Mouse (Mus musculus): ENCODE results near the gene Il22ra1.

DNA sequence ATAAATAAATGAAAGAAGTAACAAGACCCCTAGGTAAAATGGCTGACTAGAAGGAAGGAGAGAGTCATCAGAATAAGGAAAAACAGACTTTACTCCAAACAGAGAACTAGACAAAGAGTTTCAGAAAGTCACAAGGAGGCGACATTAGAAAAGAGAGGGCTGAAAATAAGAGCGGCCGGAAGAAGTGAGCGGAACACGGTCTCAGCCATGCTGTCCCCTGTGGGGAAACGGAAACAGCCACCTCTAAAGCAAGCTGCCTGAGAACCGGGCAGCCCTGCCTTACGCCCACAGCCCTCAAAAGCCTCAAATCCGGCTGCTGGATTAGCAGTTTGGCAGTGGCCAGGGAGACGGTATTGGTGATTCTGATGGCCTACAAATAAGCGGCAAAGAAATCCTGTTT, 18.4 kb upstream of the Il22ra1 start:
- TF ChIP-seq POLR2A (IDR thresholded peaks at IDR 0.05; ENCODE audit: extremely low read depth, insufficient read depth, low read length) (no peak), CTCF (IDR thresholded peaks at IDR 0.05; ENCODE audit: low read depth, low read length) (no peak)
